Mouse (Mus musculus): ENCODE data around the gene Chd1.

DNA sequence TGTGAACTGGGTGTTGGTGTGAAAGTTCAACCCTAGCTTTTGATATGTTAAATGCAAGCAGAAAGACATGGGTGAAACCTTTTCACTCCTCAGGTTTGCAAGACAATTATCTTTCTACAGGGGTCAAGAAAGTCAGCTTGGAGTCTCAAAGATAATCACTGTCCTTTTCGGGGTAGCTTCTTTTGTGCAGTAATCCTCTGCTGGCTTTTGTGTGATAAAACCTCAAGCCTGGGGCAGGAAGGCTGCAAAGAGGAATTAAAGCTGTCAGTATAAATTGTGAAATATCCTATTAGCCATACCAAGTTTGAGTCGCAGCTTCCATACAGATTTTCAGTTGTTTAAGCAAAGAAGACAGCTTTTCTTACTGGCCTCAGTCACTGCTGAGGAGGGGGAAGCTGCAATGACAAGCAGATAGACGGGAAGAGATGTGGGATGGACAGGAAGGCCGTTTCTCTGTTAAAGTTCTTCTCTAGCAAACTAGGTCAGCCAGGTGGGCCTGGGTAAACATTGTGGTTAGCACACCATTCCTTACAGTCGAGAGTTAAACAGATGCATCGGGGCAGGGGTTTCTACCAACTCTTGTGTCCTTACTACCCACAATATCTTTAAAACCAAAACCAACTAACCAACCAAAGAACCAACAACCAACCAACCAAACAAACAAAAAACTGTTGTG lies 26.7 kb upstream of the Chd1 start:
- no peak for TF ChIP-seq EP300 (IDR thresholded peaks at IDR 0.05; ENCODE audit: insufficient read depth, low read depth, low read length)
- TF ChIP-seq POLR2A (IDR thresholded peaks at IDR 0.05; ENCODE audit: insufficient read depth, low read length): no peak
- no peak for TF ChIP-seq CTCF (IDR thresholded peaks at IDR 0.05; ENCODE audit: low read depth, low read length)
